Mouse (Mus musculus) limb, embryonic 13.5 days (tissue): ENCODE results near the gene Ggct. TPM values are rescaled to one million over a fixed set of nuclear protein-coding genes. Genes with fewer than 3 reads are reported as not detected.

Experiments used
- ATAC-seq: fragments of 200-750 bp; cut with Nextera tagmentation; 2 replicates; pipeline ENCODE4 v1.8.0; 2017; ENCODE audit warnings: low read depth, moderate number of reproducible peaks, moderate TSS enrichment; ENCODE audit not compliant: low FRiP score
- H3K27ac ChIP-seq: fragments of 300-500 bp; sonication (generic); 2 replicates; pipeline ENCODE4 v1.5.1; 2015; ENCODE audit warnings: inconsistent platforms, mild to moderate bottlenecking, moderate library complexity
- H3K27me3 ChIP-seq: fragments of 300-500 bp; sonication (generic); 2 replicates; pipeline ENCODE4 v1.6.1; 2015; ENCODE audit warnings: mild to moderate bottlenecking, inconsistent platforms
- H3K36me3 ChIP-seq: fragments of 300-500 bp; sonication (generic); 2 replicates; pipeline ENCODE4 v1.6.1; 2015; ENCODE audit warnings: inconsistent platforms, mild to moderate bottlenecking, moderate library complexity
- H3K4me1 ChIP-seq: fragments of 300-500 bp; sonication (generic); 2 replicates; pipeline ENCODE4 v1.6.1; 2015; ENCODE audit warnings: inconsistent platforms
- H3K4me2 ChIP-seq: fragments of 300-500 bp; sonication (generic); replicated peaks from 2 replicates; pipeline ENCODE4 v1.6.1; 2015; ENCODE audit warnings: inconsistent platforms, mild to moderate bottlenecking, moderate library complexity
- H3K4me3 ChIP-seq: fragments of 300-500 bp; sonication (generic); 2 replicates; pipeline ENCODE4 v1.5.1; 2015; ENCODE audit warnings: moderate library complexity, mild to moderate bottlenecking, inconsistent platforms
- H3K9ac ChIP-seq: fragments of 300-500 bp; sonication (generic); 2 replicates; pipeline ENCODE4 v1.6.1; 2015; ENCODE audit warnings: mild to moderate bottlenecking, inconsistent platforms
- H3K9me3 ChIP-seq: fragments of 300-500 bp; sonication (generic); 2 replicates; pipeline ENCODE4 v1.6.1; 2016; ENCODE audit warnings: inconsistent platforms
- WGBS: fragments of 180-500 bp; shearing (Covaris S2); methylation state at CpG from one replicate; pipeline ENCODE4 v1.1.7; 2015; 5-methylcytosine and 5-hydroxymethylcytosine counted together
- polyA plus RNA-seq: library from polyadenylated mRNA; unstranded; fragments of >200 nt; fragmentation: Nextera tagmentation; extraction: Ambion mirVana; gene quantifications from 2 replicates; pipeline ENCODE4 v1.2.1, GENCODE M21; 2015

The Ggct gene
- polyA plus RNA-seq, 1 experiment from 2014 or later = 9.0 TPM

DNA sequence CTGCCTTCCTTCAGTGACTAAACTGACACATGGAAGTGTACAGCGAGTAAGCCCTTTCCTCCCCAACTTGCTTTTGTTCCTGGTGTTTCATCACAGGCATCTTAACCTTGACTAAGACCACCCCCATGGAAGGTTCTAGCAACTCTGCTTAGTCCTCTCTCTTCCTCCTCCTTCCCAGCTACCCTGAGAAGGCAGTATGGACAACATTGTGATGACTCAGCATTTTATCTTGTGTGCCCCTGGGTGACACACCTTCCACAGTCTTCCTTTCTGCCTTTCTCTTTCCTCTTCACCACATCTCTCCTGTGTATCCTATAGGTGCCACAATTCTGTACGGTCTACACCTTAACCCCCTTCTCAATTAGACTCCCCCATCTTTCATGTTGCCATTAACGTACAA is 21.4 kb upstream of the Ggct start:
- H3K27ac ChIP-seq = no peak overlapping the region
- peaks cover 10% of the 10 kb centered on the region; the same call in 1 of the 2 replicates for H3K4me1 ChIP-seq
- no peaks in the 10 kb centered on the region for H3K27me3 ChIP-seq
- ATAC-seq = no peak
- WGBS = 85% methylated on average over 3 of the region's 3 CpGs
- no peak overlapping the region for H3K4me2 ChIP-seq
- H3K9me3 ChIP-seq = peaks cover 9% of the 10 kb centered on the region; the same call in 1 of the 2 replicates
- no peak overlapping the region for H3K4me3 ChIP-seq
- H3K36me3 ChIP-seq = no peaks in the 10 kb centered on the region
- H3K9ac ChIP-seq = no peak overlapping the region

DNA sequence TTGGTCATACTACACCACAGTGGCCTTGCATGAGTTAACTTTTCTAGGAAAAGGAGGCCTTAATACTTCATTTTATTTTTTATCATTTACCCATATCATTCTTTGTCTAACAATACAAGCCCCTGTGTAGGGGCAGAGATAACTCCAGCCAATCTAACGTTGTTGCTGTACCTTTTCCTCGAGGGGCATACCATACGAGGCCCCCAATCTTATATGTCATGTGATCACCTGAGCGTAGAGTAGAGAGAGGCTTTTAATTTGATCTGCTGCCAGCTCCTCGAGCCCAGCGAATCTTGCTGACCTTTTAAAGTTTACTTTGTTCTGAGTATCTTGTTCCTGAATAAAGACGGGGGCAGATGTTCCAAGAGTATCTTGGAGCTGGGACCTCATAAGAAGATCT is 19.8 kb upstream of the Ggct start:
- H3K4me1 ChIP-seq = peaks cover 10% of the 10 kb centered on the region; the same call in 1 of the 2 replicates
- H3K9me3 ChIP-seq = peaks cover 9% of the 10 kb centered on the region; the same call in 1 of the 2 replicates
- WGBS = 84% methylated on average over 7 of the region's 7 CpGs
- no peaks in the 10 kb centered on the region for H3K27me3 ChIP-seq
- H3K27ac ChIP-seq = no peak overlapping the region
- H3K9ac ChIP-seq = no peak overlapping the region
- ATAC-seq = no peak
- no peak overlapping the region for H3K4me3 ChIP-seq
- H3K36me3 ChIP-seq = no peaks in the 10 kb centered on the region
- H3K4me2 ChIP-seq = no peak overlapping the region

DNA sequence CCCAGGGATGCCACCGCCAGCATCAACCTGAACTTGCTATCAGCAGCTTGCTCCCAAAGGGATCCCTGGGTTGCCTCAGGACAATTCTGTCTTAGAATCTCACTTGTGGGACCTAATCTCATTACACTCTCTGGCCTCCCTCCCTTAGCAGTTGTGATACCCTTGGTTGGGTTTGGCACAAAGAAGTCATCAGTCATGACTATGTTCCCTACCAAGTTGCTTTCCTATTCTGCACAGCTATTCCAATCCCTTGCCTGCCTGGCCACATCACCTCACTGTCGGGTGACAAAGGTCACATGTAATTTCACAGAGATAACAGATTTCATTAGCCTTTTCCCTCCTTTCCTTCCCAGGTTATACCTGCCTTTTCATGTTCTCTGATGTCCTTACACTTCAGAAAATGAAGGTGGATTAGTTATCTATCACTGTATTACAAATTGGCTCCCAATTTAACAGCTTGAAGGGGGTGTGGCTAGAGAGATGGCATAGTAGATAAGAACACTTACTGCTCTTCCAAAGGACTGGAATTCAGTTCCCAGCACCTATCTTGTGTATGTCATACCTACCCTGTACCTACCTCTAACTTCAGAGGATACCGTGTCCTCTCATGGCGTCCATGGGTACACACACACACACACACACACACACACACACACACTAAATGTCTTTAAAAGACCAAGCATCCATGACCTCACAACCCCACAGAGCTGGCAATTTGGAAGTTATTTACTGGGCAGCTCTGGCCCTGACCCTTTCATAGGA is 17.8 kb upstream of the Ggct start:
- Histone ChIP-seq H3K36me3 (no peaks in the 10 kb centered on the region), H3K9me3 (peaks cover 9% of the 10 kb centered on the region; the same call in 1 of the 2 replicates), H3K27me3 (no peaks in the 10 kb centered on the region), H3K9ac (no peak overlapping the region), H3K4me1 (no peaks in the 10 kb centered on the region), H3K4me3 (peak overlapping the region; percentile 20), H3K27ac (peak overlapping the region; percentile 88; the same call in 1 of the 2 replicates), H3K4me2 (peak overlapping the region; percentile 45)
- 69% methylated on average over 4 of the region's 4 CpGs for WGBS
- no peak for ATAC-seq

DNA sequence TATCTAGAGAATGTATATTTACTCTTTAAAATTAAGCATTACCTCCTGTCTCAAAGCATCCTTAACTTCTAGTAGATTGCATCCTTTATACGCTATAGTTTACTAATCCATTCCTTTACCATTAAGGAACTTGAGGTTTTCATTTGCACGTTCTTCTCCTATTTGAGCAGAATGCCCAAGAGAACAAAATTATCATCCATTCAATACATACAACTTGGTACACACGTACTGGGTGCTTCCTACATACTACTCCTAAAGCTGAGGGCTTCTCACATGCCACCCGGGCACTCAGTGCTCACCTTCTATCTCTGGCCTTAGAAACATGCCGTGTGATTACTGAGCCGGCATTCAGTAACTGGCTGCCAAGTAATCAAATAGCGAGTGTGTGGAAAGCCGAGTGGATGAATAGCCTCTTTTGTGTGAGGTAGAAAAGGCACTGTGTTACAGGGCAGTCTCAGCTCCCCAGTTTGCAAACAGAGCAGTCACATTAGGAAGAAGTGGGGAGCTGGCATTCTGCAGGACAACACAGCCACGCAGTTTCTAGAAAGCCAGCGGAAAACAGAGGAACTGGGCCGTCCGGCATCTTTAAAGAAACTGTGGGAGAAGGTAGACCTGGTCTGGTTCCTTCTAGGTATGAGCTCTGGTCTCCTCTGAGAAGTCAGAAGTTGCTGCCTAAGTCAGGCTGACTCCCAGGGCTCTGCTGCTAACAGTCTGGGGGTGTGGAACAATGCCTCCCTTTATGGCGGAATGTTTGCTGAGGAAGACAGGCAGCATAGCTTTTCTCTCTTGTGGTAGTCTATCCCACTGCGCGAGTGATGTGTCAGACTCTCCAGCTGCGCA is 16.9 kb upstream of the Ggct start:
- H3K9ac ChIP-seq = 0 out of 2 replicates have a peak overlapping the region, but pooled peaks have one; percentile 31
- H3K4me3 ChIP-seq = peak overlapping the region; percentile 29
- H3K27me3 ChIP-seq = no peaks in the 10 kb centered on the region
- H3K36me3 ChIP-seq = no peaks in the 10 kb centered on the region
- H3K9me3 ChIP-seq = peaks cover 8% of the 10 kb centered on the region; the same call in 1 of the 2 replicates
- 33% methylated on average over 16 of the region's 16 CpGs for WGBS
- ATAC-seq = peak; percentile 81
- H3K4me1 ChIP-seq = no peaks in the 10 kb centered on the region
- H3K27ac ChIP-seq = peak overlapping the region; percentile 88
- H3K4me2 ChIP-seq = peak overlapping the region; percentile 45

DNA sequence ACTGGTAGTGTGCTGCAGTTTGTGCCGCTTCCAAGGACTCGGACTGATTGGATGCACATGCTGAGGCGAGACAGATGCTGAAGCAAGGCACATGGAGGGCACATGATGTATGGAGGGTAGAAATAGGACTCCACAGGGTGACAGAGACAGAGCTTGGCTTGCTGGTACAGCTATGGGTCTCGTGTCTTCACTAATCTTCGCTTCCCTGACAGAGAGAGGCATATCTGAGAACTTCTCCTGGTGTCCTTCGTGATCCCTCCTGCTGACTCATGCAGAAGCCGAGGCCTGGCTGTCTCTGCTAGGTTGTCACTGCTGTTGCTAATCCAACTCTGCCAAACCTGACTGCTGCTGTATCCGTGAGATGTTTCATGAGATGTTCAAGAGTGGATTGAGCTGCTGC is 15.7 kb upstream of the Ggct start:
- no peaks in the 10 kb centered on the region for H3K4me1 ChIP-seq
- 82% methylated on average over 8 of the region's 8 CpGs for WGBS
- ATAC-seq = no peak
- no peak overlapping the region; the same call in 1 of the 2 replicates for H3K27ac ChIP-seq
- H3K36me3 ChIP-seq = no peaks in the 10 kb centered on the region
- no peaks in the 10 kb centered on the region for H3K27me3 ChIP-seq
- no peak overlapping the region for H3K4me3 ChIP-seq
- H3K9me3 ChIP-seq = no peaks in the 10 kb centered on the region
- H3K4me2 ChIP-seq = no peak overlapping the region
- H3K9ac ChIP-seq = no peak overlapping the region

DNA sequence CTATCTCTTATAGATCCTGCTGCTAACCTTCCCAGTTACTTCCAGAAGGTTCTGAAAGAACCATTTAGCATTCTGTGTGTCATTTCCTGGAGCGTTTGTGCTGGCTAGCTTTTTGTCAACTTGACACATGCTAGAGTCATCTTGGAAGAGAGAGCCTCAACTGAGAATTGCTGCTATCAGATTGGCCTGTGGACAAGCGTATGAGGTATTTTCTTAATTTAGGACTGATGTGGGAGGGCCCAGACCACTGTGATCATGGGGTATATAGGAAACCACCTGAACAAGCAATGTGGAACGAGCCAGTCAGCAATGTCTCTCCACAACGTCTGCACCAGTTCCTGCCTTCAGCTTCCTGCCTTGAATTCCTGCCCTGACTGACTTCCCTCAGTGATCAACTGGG is 10.8 kb upstream of the Ggct start:
- 66% methylated on average over 4 of the region's 4 CpGs for WGBS
- H3K27ac ChIP-seq = no peak overlapping the region
- H3K4me3 ChIP-seq = no peak overlapping the region
- no peaks in the 10 kb centered on the region for H3K27me3 ChIP-seq
- no peak overlapping the region for H3K4me2 ChIP-seq
- no peaks in the 10 kb centered on the region for H3K4me1 ChIP-seq
- no peak for ATAC-seq
- H3K9me3 ChIP-seq = no peaks in the 10 kb centered on the region
- no peak overlapping the region for H3K9ac ChIP-seq
- no peaks in the 10 kb centered on the region for H3K36me3 ChIP-seq

DNA sequence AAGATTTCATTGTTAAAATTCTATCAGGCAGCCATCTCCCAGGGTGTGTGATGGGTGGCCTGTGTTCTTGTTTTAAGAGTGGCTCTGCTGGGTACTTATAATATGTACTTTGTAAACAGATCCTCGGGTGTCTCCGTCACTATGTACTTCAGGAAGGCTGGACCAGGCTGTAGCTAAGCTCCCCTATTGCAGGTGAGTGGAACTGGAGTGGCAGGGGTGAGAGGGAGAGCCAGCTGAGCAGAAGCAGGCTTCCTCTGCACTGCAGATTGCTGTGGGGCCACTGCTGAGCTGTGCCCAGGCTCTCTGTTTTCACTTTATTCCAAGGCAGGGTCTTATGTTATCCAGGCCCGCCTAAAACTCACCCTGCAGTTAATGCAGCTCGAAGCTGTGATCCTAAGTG is 9.7 kb upstream of the Ggct start:
- no peaks in the 10 kb centered on the region for H3K36me3 ChIP-seq
- no peak overlapping the region for H3K4me2 ChIP-seq
- H3K9ac ChIP-seq = no peak overlapping the region
- H3K9me3 ChIP-seq = no peaks in the 10 kb centered on the region
- no peak overlapping the region for H3K4me3 ChIP-seq
- no peaks in the 10 kb centered on the region for H3K4me1 ChIP-seq
- H3K27me3 ChIP-seq = no peaks in the 10 kb centered on the region
- 58% methylated on average over 4 of the region's 4 CpGs for WGBS
- H3K27ac ChIP-seq = no peak overlapping the region
- no peak for ATAC-seq

DNA sequence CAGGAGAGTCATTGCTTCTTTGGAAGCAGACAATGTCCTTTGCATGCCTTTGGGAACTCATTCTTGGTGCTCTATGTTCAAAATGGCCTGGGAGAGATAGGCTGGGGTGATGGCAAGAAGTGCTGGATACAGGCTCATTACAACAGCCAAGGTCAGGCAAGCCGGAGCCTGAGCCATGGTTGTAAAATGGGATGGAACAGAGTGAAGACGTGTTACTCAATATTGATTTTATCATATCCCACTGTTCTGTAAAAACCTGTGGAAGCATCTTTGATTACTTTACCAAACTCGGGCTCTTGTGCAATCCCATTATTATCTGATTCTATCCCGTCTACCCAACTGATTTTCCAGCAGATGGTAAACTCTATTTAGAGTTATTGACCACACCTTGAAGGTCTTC is 8.6 kb upstream of the Ggct start:
- 77% methylated on average over 4 of the region's 4 CpGs for WGBS

DNA sequence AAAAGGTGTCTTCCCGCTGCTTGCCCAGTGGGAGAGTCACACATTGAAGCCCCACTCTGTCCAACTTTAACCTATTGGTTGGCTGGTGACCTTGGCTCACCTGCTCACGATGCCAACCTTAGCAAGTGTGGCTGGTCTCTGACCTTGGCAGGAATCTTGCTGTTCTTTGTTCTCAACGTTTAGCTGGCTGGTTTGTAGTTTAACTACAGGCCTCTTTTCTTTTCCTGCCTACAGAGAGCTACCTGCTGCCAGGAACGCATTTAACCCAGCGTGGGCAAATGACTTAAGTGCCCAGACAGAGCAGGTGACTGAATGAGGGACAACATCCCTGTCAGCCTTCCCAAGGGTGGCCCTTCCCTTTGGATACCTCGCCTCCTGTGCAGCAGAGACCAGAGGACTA is 5.0 kb upstream of the Ggct start:
- 83% methylated on average over 6 of the region's 6 CpGs for WGBS
- Histone ChIP-seq H3K4me2 (no peak overlapping the region), H3K4me3 (no peak overlapping the region), H3K27ac (no peak overlapping the region), H3K36me3 (no peaks in the 10 kb centered on the region), H3K4me1 (no peaks in the 10 kb centered on the region), H3K27me3 (no peaks in the 10 kb centered on the region), H3K9me3 (no peaks in the 10 kb centered on the region), H3K9ac (no peak overlapping the region)
- ATAC-seq = no peak

More for the DNA sequence above, 8.6 kb upstream of the Ggct start:
- ATAC-seq = no peak
- H3K9me3 ChIP-seq = no peaks in the 10 kb centered on the region
- H3K27ac ChIP-seq = no peak overlapping the region
- H3K4me2 ChIP-seq = no peak overlapping the region
- no peak overlapping the region for H3K4me3 ChIP-seq
- H3K36me3 ChIP-seq = no peaks in the 10 kb centered on the region
- H3K4me1 ChIP-seq = no peaks in the 10 kb centered on the region
- H3K27me3 ChIP-seq = no peaks in the 10 kb centered on the region
- H3K9ac ChIP-seq = no peak overlapping the region

DNA sequence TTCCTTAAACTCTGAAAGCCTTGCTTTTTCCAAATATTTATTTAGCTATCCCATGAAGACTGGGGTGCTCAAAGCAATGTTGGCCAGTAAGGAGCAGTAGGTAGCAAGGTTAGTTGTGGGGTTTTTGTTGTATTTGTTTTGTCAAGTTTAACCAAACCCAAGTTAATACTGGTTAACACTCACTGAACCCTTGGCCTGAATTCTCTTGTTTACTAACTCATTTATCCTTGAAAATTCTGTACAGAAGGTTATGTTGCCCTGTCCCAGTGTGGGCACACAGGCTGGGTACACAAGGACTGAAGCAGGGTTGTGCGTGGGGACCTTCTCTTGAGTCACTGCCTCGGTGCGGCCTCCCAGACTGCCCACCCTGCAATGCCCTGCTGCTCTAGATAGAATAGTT is 3.6 kb upstream of the Ggct start:
- Histone ChIP-seq H3K9ac (no peak overlapping the region), H3K4me1 (peaks cover 7% of the 10 kb centered on the region), H3K4me3 (no peak overlapping the region), H3K27ac (no peak overlapping the region), H3K4me2 (no peak overlapping the region), H3K36me3 (no peaks in the 10 kb centered on the region), H3K27me3 (no peaks in the 10 kb centered on the region), H3K9me3 (no peaks in the 10 kb centered on the region)
- 96% methylated on average over 3 of the region's 3 CpGs for WGBS
- ATAC-seq = no peak

DNA sequence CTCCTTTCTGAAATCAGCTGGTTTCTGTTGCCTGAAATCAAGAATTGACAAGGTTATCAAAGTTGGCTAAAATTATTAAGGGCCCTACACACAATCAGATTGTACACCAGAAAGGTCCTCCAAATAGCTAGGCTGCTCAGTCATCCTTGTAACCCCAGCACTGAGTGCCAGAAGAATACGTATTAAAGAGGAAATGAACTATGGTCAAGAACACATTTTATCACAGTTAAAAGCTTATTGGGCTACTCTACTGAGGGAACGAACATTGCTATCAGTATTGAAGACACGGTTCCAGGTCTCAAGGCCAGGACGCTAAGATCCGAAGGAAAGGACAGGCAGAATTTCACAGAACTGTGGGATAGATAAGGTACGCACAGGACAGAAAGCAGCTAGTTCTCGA is 609 bp downstream of the Ggct start:
- 10% methylated on average over 7 of the region's 7 CpGs for WGBS
- H3K4me3 ChIP-seq = peak overlapping the region; percentile 57
- peak overlapping the region; percentile 70 for H3K9ac ChIP-seq
- peaks cover 7% of the 10 kb centered on the region for H3K4me1 ChIP-seq
- H3K4me2 ChIP-seq = peak overlapping the region; percentile 86
- no peak overlapping the region for H3K27ac ChIP-seq
- H3K27me3 ChIP-seq = no peaks in the 10 kb centered on the region
- no peak; the same call in 1 of the 2 replicates for ATAC-seq
- no peaks in the 10 kb centered on the region for H3K36me3 ChIP-seq
- no peaks in the 10 kb centered on the region for H3K9me3 ChIP-seq

DNA sequence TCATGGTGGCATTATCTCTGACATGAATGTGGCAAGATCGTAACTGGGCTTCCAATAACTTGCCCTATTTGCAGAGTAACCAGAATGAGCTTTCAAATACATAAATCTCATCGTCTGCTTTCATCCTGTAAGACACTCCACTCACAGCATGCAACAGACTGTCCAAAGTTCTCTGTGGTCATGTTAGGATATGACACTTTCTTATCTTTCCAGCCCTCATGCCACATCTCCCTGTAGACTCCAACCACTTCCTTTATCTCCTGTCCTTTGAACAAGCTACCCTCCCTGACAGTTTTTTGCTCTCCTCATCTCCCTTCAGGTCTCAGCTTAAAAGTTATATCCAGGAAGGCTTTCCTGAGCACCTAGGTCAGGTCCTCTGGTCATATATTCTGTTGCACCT is 1.6 kb downstream of the Ggct start:
- WGBS = 83% methylated on average over 2 of the region's 2 CpGs
- H3K9ac ChIP-seq = no peak overlapping the region
- no peaks in the 10 kb centered on the region for H3K27me3 ChIP-seq
- ATAC-seq = no peak
- H3K27ac ChIP-seq = no peak overlapping the region
- no peak overlapping the region for H3K4me3 ChIP-seq
- peaks cover 7% of the 10 kb centered on the region for H3K4me1 ChIP-seq
- H3K36me3 ChIP-seq = no peaks in the 10 kb centered on the region
- H3K4me2 ChIP-seq = no peak overlapping the region
- H3K9me3 ChIP-seq = no peaks in the 10 kb centered on the region
